Mouse (Mus musculus) liver, embryonic 14.5 days (tissue): Measurements from ENCODE around the gene Ptprj. TPM values are rescaled to one million over a fixed set of nuclear protein-coding genes. Genes with fewer than 3 reads are reported as not detected.
"Not testable (repeated sequence)": the region's sequence is repeated elsewhere in the genome, so short reads cannot be mapped to it uniquely, and the experiment has no call there.

ENCODE experiments used
- ATAC-seq: fragments of 200-750 bp; cut with Nextera tagmentation; 2 replicates; pipeline ENCODE4 v1.8.0; 2017; ENCODE audit warnings: moderate number of reproducible peaks, mild to moderate bottlenecking, moderate library complexity; ENCODE audit not compliant: insufficient read depth
- DNase-seq, 3 experiments: peaks; one replicate each; pipeline ENCODE4 v3.0.0-alpha.2; 2012 to 2013; ENCODE audit warnings: low read depth in 3 of 3, low spot score in 3 of 3
- H3K27ac ChIP-seq: fragments of 300-500 bp; sonication (generic); 2 replicates; pipeline ENCODE4 v1.5.1; 2014; ENCODE audit warnings: moderate library complexity, mild to moderate bottlenecking, control low read depth, inconsistent platforms
- H3K27me3 ChIP-seq: fragments of 300-500 bp; sonication (generic); 2 replicates; pipeline ENCODE4 v1.6.1; 2014; ENCODE audit warnings: mild to moderate bottlenecking, low read length, moderate library complexity; ENCODE audit not compliant: control insufficient read depth, insufficient read depth
- H3K36me3 ChIP-seq: fragments of 300-500 bp; sonication (generic); replicated peaks from 2 replicates; pipeline ENCODE4 v1.6.1; 2014; ENCODE audit warnings: low read depth; ENCODE audit not compliant: control insufficient read depth, insufficient read depth
- H3K4me1 ChIP-seq, 2 experiments: fragments of 200-500 bp in 1 of 2; fragments of 300-500 bp in 1 of 2; sonication (generic) in 1 of 2; replicated peaks; 2 replicates each; pipeline ENCODE4 v1.6.1; 2012 to 2014; ENCODE audit warnings: antibody characterized with exemption in 1 of 2, inconsistent platforms in 1 of 2, low read length in 1 of 2; ENCODE audit not compliant: control insufficient read depth in 2 of 2, insufficient read depth in 2 of 2
- H3K4me2 ChIP-seq: fragments of 300-500 bp; sonication (generic); 2 replicates; pipeline ENCODE4 v1.6.1; 2014; ENCODE audit warnings: low read depth, mild to moderate bottlenecking, control low read depth, moderate library complexity
- H3K4me3 ChIP-seq, 2 experiments: fragments of 200-500 bp in 1 of 2; fragments of 300-500 bp in 1 of 2; sonication (generic) in 1 of 2; 2 replicates each; pipeline ENCODE4 v1.5.1; 2012 to 2014; ENCODE audit warnings: low read depth in 2 of 2, low read length in 2 of 2, mild to moderate bottlenecking in 2 of 2, control low read depth in 1 of 2, inconsistent platforms in 1 of 2, moderate library complexity in 1 of 2; ENCODE audit not compliant: insufficient read depth in 1 of 2
- H3K9ac ChIP-seq: fragments of 300-500 bp; sonication (generic); replicated peaks from 2 replicates; pipeline ENCODE4 v1.6.1; 2014; ENCODE audit warnings: mild to moderate bottlenecking, control low read depth, moderate library complexity
- H3K9me3 ChIP-seq: fragments of 300-500 bp; sonication (generic); 2 replicates; pipeline ENCODE4 v1.6.1; 2016; ENCODE audit warnings: low read length, mixed read lengths; ENCODE audit not compliant: control insufficient read depth
- CTCF ChIP-seq: IDR thresholded peaks from 2 replicates; pipeline ENCODE4 v1.5.1; 2016; ENCODE audit warnings: antibody characterized with exemption, low read depth, control low read depth
- EP300 ChIP-seq: IDR thresholded peaks from 2 replicates; pipeline ENCODE4 v1.6.1; 2016; ENCODE audit warnings: antibody characterized with exemption, low read depth
- WGBS: fragments of 180-500 bp; shearing (Covaris S2); extraction: QIAGEN DNeasy Blood & Tissue Kit; methylation state at CpG from one replicate; pipeline ENCODE4 v1.1.7; 2014; ENCODE audit not compliant: insufficient replicate concordance; 5-methylcytosine and 5-hydroxymethylcytosine counted together
- polyA plus RNA-seq, 2 experiments: library from polyadenylated mRNA; depleted of rRNA in 1 of 2; stranded (reverse) in 1 of 2; unstranded in 1 of 2; fragments of >200 nt; fragmentation: Nextera tagmentation in 1 of 2; extraction: Ambion mirVana in 1 of 2; gene quantifications; 2 replicates each; pipeline versions ENCODE4 v1.2.1 to v1.2.3; 2012 to 2014

Ptprj gene
- polyA plus RNA-seq, 2 experiments = 2.6 to 2.7 TPM

- no peaks in the 10 kb centered on the region for H3K36me3 ChIP-seq
- 18% methylated on average over 3 of the region's 3 CpGs for WGBS
- H3K9ac ChIP-seq = 0 out of 2 replicates have a peak overlapping the region, but pooled peaks have one; percentile 23
- ATAC-seq (peak; percentile 29; the same call in 1 of the 2 replicates), DNase-seq (no peak)
- H3K27ac ChIP-seq = peak overlapping the region; percentile 63
- H3K9me3 ChIP-seq = no peaks in the 10 kb centered on the region
- peak overlapping the region; percentile 68 for H3K4me2 ChIP-seq
- H3K4me1 ChIP-seq = peaks cover 12 to 40% of the 10 kb centered on the region in 2 experiments
- H3K4me3 ChIP-seq = no peak overlapping the region
- TF ChIP-seq CTCF (no peak), EP300 (0 out of 2 replicates have a peak, but pooled peaks have one; percentile 16)
- H3K27me3 ChIP-seq = no peaks in the 10 kb centered on the region
Measured at GRCm38 (mm10) chr2:90575116-90575515, 5.3 kb downstream of the Ptprj start.

- ATAC-seq = no peak
- no peak for TF ChIP-seq EP300
- TF ChIP-seq CTCF = no peak
- WGBS = 23% methylated on average over 8 of the region's 8 CpGs
- Histone ChIP-seq H3K4me3 (peak overlapping the region in 1 of 2 experiments; percentile 22; a peak in 1 of 4 replicates), H3K36me3 (no peaks in the 10 kb centered on the region), H3K9ac (peak overlapping the region; percentile 43; the same call in 1 of the 2 replicates), H3K4me1 (peaks cover 12 to 40% of the 10 kb centered on the region in 2 experiments), H3K9me3 (no peaks in the 10 kb centered on the region), H3K4me2 (peak overlapping the region; percentile 68), H3K27me3 (no peaks in the 10 kb centered on the region), H3K27ac (no peak overlapping the region)
- no peak for DNase-seq
Measured at GRCm38 (mm10) chr2:90574536-90574935, 5.9 kb downstream of the Ptprj start.

- no peaks in the 10 kb centered on the region for H3K9me3 ChIP-seq
- no peaks in the 10 kb centered on the region for H3K36me3 ChIP-seq
- peak overlapping the region in 1 of 2 experiments; percentile 22; a peak in 1 of 4 replicates for H3K4me3 ChIP-seq
- no peak; the same call in 1 of the 2 replicates for ATAC-seq
- peak overlapping the region; percentile 43 for H3K9ac ChIP-seq
- peaks cover 12 to 36% of the 10 kb centered on the region in 2 experiments for H3K4me1 ChIP-seq
- H3K27ac ChIP-seq = no peak overlapping the region
- TF ChIP-seq EP300 (no peak), CTCF (no peak)
- no peaks in the 10 kb centered on the region for H3K27me3 ChIP-seq
- no peak for DNase-seq
- H3K4me2 ChIP-seq = peak overlapping the region; percentile 68
- 32% methylated on average over 17 of the region's 17 CpGs for WGBS
Measured at GRCm38 (mm10) chr2:90573640-90574526, 6.6 kb downstream of the Ptprj start.

- 59% methylated on average over 5 of the region's 5 CpGs for WGBS
- Histone ChIP-seq H3K9me3 (no peaks in the 10 kb centered on the region), H3K36me3 (no peaks in the 10 kb centered on the region), H3K4me3 (no peak overlapping the region), H3K9ac (no peak overlapping the region), H3K27me3 (no peaks in the 10 kb centered on the region), H3K4me2 (no peak overlapping the region), H3K27ac (no peak overlapping the region), H3K4me1 (peaks cover 12 to 35% of the 10 kb centered on the region in 2 experiments)
- ATAC-seq = no peak
- no peak for TF ChIP-seq CTCF
- no peak for TF ChIP-seq EP300
- no peak for DNase-seq
Measured at GRCm38 (mm10) chr2:90572126-90572525, 8.3 kb downstream of the Ptprj start.

GRCm38 (mm10) chr2:90571399-90571798 is 9.0 kb downstream of the Ptprj start:
- H3K36me3 ChIP-seq, H3K27ac ChIP-seq, DNase-seq, H3K4me2 ChIP-seq, H3K9me3 ChIP-seq, ATAC-seq, H3K27me3 ChIP-seq, H3K4me3 ChIP-seq, H3K9ac ChIP-seq: not testable (repeated sequence)
- 83% methylated on average over 6 of the region's 6 CpGs for WGBS
- H3K4me1 ChIP-seq = peaks cover 20 to 38% of the 10 kb centered on the region in 2 experiments
